Mouse (Mus musculus) C2C12 (cell line): ENCODE measurements around the gene Kcnh2.

Experiments used
- CEBPB ChIP-seq: IDR thresholded peaks from one replicate; pipeline ENCODE4 v1.6.1; 2011; ENCODE audit warnings: low read depth, mild to moderate bottlenecking, control low read depth, moderate library complexity
- CTCF ChIP-seq: IDR thresholded peaks from one replicate; pipeline ENCODE4 v1.5.1; 2011; ENCODE audit not compliant: control insufficient read depth, insufficient read depth, insufficient read length
- MAX ChIP-seq: IDR thresholded peaks from one replicate; pipeline ENCODE4 v1.6.1; 2011; ENCODE audit warnings: mild to moderate bottlenecking, control low read depth
- USF1 ChIP-seq: IDR thresholded peaks from one replicate; pipeline ENCODE4 v1.6.1; 2011; ENCODE audit warnings: low read depth, mild to moderate bottlenecking, control low read depth, moderate library complexity

- TF ChIP-seq CTCF = peak; percentile 90
- no peak for TF ChIP-seq USF1
- TF ChIP-seq MAX = no peak
- TF ChIP-seq CEBPB = no peak
Observed at GRCm38 (mm10) chr5:24360792-24361454, 9.5 kb upstream of the Kcnh2 start.
